Mouse (Mus musculus): ENCODE data around the gene Sccpdh. TPM values are rescaled to one million over a fixed set of nuclear protein-coding genes. Genes with fewer than 3 reads are reported as not detected.
"Not testable (repeated sequence)": the region's sequence is repeated elsewhere in the genome, so short reads cannot be mapped to it uniquely, and the experiment has no call there.

Gene Sccpdh
- polyA plus RNA-seq, 1 experiment from 2014 or later, result 39.0 TPM

DNA sequence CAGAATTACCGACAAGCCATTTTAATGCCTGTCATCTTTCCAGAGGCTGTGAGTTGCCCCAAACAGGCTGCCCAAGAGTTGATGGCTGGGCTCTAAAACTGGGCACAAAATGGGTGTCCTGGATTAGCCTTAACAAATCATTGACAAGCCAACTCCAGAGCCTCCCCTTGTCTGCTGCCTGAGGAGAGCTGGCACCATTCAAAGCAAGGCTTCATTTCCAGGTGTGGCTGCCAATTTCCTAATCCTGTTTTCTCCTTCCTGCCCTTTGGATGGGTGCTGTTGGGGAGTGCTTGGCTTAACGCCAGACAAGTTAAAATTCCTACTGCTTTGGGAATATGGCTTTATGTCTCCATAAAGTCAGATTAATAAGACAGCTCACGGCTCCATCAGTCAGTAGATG is 23.9 kb upstream of the Sccpdh start:
- DNase-seq (ENCODE audit: low spot score) (no peak), ATAC-seq (ENCODE audit: low FRiP score, low TSS enrichment) (no peak)
- H3K27ac ChIP-seq (replicated peaks), result no peak overlapping the region
- TF ChIP-seq CTCF (IDR thresholded peaks at IDR 0.05; ENCODE audit: low read depth), result no peak
- no peak for TF ChIP-seq EP300 (optimal IDR thresholded peaks at IDR 0.05)
- H3K36me3 ChIP-seq (ENCODE audit: control insufficient read depth, insufficient read depth, low read length), result no peaks in the 10 kb centered on the region
- no peak overlapping the region for H3K9ac ChIP-seq (ENCODE audit: low read length)
- H3K4me1 ChIP-seq (replicated peaks; ENCODE audit: control insufficient read depth, insufficient read depth), result no peaks in the 10 kb centered on the region
- no peak overlapping the region for H3K4me2 ChIP-seq (replicated peaks; ENCODE audit: low read depth)
- no peaks in the 10 kb centered on the region for H3K27me3 ChIP-seq (ENCODE audit: control insufficient read depth, insufficient read depth, low read length)
- H3K9me3 ChIP-seq (ENCODE audit: control insufficient read depth, low read length), result no peaks in the 10 kb centered on the region
- WGBS, result 37% methylated on average over 3 of the region's 3 CpGs
- H3K4me3 ChIP-seq (ENCODE audit: low read depth, low read length), result no peak overlapping the region

DNA sequence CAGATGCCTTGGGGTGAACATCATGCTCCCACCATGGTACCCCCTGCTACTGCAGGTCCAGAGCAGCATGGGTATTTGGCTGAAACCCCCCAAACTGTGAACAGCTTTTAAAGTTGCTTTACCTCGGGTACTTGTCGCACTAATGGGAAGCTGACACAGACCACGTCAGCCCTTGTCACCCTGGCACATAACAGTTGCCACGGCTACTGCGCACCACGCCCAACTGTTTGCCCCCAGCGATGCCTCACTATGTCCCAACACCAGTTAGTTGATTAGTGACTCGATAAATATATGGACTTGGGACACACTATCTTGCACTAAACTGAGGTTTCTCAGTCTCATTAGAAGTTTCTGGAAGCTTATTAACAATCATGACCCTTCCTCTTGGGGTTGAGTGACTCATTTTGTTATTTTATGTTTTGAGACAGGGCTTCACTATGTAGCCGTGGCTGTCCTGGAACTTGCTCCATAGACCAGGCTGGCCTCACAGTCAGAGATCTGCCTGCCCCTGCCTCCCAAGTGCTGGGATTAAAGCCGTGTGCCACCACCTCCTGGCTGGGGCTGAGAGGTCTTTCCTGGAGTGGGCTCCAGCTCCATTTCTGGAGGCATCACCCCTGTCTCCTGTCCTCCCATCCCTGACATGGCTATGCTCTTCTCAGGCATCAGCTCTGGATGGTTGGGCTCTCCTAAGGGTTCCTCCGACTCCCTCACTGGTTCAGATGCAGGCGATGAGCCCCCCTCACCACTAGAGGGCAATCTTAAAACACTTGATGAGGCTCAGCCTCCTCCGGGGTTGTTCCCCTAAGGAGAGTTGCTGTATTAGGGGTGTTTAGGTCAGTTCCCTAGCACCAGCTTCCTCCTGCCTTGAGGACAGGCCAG is 22.7 kb upstream of the Sccpdh start:
- Histone ChIP-seq H3K27ac (replicated peaks) (no peak overlapping the region), H3K27me3 (ENCODE audit: control insufficient read depth, insufficient read depth, low read length) (no peaks in the 10 kb centered on the region), H3K4me1 (replicated peaks; ENCODE audit: control insufficient read depth, insufficient read depth) (no peaks in the 10 kb centered on the region), H3K4me2 (replicated peaks; ENCODE audit: low read depth) (peak overlapping the region; percentile 42), H3K4me3 (ENCODE audit: low read depth, low read length) (no peak overlapping the region), H3K9me3 (ENCODE audit: control insufficient read depth, low read length) (no peaks in the 10 kb centered on the region), H3K9ac (ENCODE audit: low read length) (no peak overlapping the region), H3K36me3 (ENCODE audit: control insufficient read depth, insufficient read depth, low read length) (no peaks in the 10 kb centered on the region)
- ATAC-seq (ENCODE audit: low FRiP score, low TSS enrichment), result peak; percentile 86
- WGBS, result 57% methylated on average over 13 of the region's 13 CpGs
- peak; percentile 77 for DNase-seq (ENCODE audit: low spot score)
- TF ChIP-seq EP300 (optimal IDR thresholded peaks at IDR 0.05) (no peak), CTCF (IDR thresholded peaks at IDR 0.05; ENCODE audit: low read depth) (peak; percentile 95)

- Histone ChIP-seq H3K27ac (replicated peaks) (no peak overlapping the region), H3K4me2 (replicated peaks; ENCODE audit: low read depth) (peak overlapping the region; percentile 42), H3K9ac (ENCODE audit: low read length) (no peak overlapping the region), H3K4me1 (replicated peaks; ENCODE audit: control insufficient read depth, insufficient read depth) (no peaks in the 10 kb centered on the region), H3K27me3 (ENCODE audit: control insufficient read depth, insufficient read depth, low read length) (no peaks in the 10 kb centered on the region), H3K4me3 (ENCODE audit: low read depth, low read length) (no peak overlapping the region), H3K36me3 (ENCODE audit: control insufficient read depth, insufficient read depth, low read length) (no peaks in the 10 kb centered on the region), H3K9me3 (ENCODE audit: control insufficient read depth, low read length) (no peaks in the 10 kb centered on the region)
- TF ChIP-seq EP300 (optimal IDR thresholded peaks at IDR 0.05), result no peak
- no peak for TF ChIP-seq CTCF (IDR thresholded peaks at IDR 0.05; ENCODE audit: low read depth)
- DNase-seq (ENCODE audit: low spot score) (no peak), ATAC-seq (ENCODE audit: low FRiP score, low TSS enrichment) (no peak; the same call in 1 of the 2 replicates)
- 17% methylated on average over 4 of the region's 4 CpGs for WGBS
Observed at GRCm38 (mm10) chr1:179645980-179646268, 22.1 kb upstream of the Sccpdh start.

DNA sequence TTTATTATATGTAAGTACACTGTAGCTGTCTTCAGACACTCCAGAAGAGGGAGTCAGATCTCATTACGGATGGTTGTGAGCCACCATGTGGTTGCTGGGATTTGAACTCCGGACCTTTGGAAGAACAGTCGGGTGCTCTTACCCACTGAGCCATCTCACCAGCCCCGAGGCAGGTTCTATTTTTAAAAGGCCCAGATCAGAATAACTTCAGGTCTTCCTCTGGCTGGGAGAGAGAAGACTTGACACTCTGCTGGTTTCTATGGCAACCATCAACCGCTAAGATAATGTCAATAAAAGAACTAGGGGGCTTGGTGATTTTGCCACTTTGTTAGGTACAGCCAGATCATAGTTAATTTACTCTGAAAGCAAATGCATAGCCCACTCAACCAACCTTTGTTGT is 19.3 kb upstream of the Sccpdh start:
- WGBS, result 66% methylated on average over 4 of the region's 5 CpGs
- H3K27me3 ChIP-seq (ENCODE audit: control insufficient read depth, insufficient read depth, low read length); H3K36me3 ChIP-seq (ENCODE audit: control insufficient read depth, insufficient read depth, low read length); DNase-seq (ENCODE audit: low spot score); H3K4me3 ChIP-seq (ENCODE audit: low read depth, low read length); H3K4me2 ChIP-seq (replicated peaks; ENCODE audit: low read depth); H3K4me1 ChIP-seq (replicated peaks; ENCODE audit: control insufficient read depth, insufficient read depth); H3K9me3 ChIP-seq (ENCODE audit: control insufficient read depth, low read length); H3K27ac ChIP-seq (replicated peaks); ATAC-seq (ENCODE audit: low FRiP score, low TSS enrichment); H3K9ac ChIP-seq (ENCODE audit: low read length): not testable (repeated sequence)

- DNase-seq (ENCODE audit: low spot score) (no peak), ATAC-seq (ENCODE audit: low FRiP score, low TSS enrichment) (no peak)
- no peak overlapping the region for H3K9ac ChIP-seq (ENCODE audit: low read length)
- no peak overlapping the region for H3K4me2 ChIP-seq (replicated peaks; ENCODE audit: low read depth)
- no peaks in the 10 kb centered on the region for H3K27me3 ChIP-seq (ENCODE audit: control insufficient read depth, insufficient read depth, low read length)
- no peaks in the 10 kb centered on the region for H3K9me3 ChIP-seq (ENCODE audit: control insufficient read depth, low read length)
- 77% methylated on average over 3 of the region's 3 CpGs for WGBS
- no peak overlapping the region for H3K4me3 ChIP-seq (ENCODE audit: low read depth, low read length)
- H3K27ac ChIP-seq (replicated peaks), result no peak overlapping the region
- H3K4me1 ChIP-seq (replicated peaks; ENCODE audit: control insufficient read depth, insufficient read depth), result no peaks in the 10 kb centered on the region
- no peak for TF ChIP-seq EP300 (optimal IDR thresholded peaks at IDR 0.05)
- no peak for TF ChIP-seq CTCF (IDR thresholded peaks at IDR 0.05; ENCODE audit: low read depth)
- no peaks in the 10 kb centered on the region for H3K36me3 ChIP-seq (ENCODE audit: control insufficient read depth, insufficient read depth, low read length)
Observed at GRCm38 (mm10) chr1:179649324-179649723, 18.7 kb upstream of the Sccpdh start.

DNA sequence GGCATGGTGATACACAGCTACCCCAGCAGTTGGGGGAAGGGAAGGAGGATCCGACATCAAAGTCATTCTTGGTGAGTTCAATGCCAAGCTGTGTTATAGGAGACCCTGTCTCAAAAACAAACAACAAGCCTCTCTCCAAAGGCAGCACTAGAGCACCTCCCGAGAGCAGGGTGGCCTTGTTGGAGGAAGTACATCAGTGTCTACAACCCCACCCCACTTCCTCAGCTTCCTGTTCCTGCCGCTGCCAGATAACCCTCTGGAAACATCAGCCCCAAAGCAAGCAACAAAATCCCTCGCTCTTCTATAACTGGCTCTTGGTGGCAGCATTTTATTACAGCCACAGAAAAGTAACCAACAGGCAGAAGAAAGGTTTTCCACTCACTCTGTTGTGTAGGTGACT is 17.7 kb upstream of the Sccpdh start:
- Histone ChIP-seq H3K27ac (replicated peaks) (no peak overlapping the region), H3K9ac (ENCODE audit: low read length) (no peak overlapping the region), H3K27me3 (ENCODE audit: control insufficient read depth, insufficient read depth, low read length) (no peaks in the 10 kb centered on the region), H3K4me2 (replicated peaks; ENCODE audit: low read depth) (no peak overlapping the region), H3K36me3 (ENCODE audit: control insufficient read depth, insufficient read depth, low read length) (no peaks in the 10 kb centered on the region), H3K4me1 (replicated peaks; ENCODE audit: control insufficient read depth, insufficient read depth) (no peaks in the 10 kb centered on the region), H3K9me3 (ENCODE audit: control insufficient read depth, low read length) (no peaks in the 10 kb centered on the region), H3K4me3 (ENCODE audit: low read depth, low read length) (no peak overlapping the region)
- 65% methylated on average over 4 of the region's 4 CpGs for WGBS
- DNase-seq (ENCODE audit: low spot score), result no peak
- no peak for TF ChIP-seq CTCF (IDR thresholded peaks at IDR 0.05; ENCODE audit: low read depth)
- no peak for TF ChIP-seq EP300 (optimal IDR thresholded peaks at IDR 0.05)
- no peak for ATAC-seq (ENCODE audit: low FRiP score, low TSS enrichment)

All from stomach, postnatal 0 days (tissue).